Mouse (Mus musculus): ENCODE results near the gene Mta3. TPM values are rescaled to one million over a fixed set of nuclear protein-coding genes. Genes with fewer than 3 reads are reported as not detected.
"Not testable (repeated sequence)": the region's sequence is repeated elsewhere in the genome, so short reads cannot be mapped to it uniquely, and the experiment has no call there.

The Mta3 gene
- polyA plus RNA-seq, 1 experiment = 63.9 TPM

DNA sequence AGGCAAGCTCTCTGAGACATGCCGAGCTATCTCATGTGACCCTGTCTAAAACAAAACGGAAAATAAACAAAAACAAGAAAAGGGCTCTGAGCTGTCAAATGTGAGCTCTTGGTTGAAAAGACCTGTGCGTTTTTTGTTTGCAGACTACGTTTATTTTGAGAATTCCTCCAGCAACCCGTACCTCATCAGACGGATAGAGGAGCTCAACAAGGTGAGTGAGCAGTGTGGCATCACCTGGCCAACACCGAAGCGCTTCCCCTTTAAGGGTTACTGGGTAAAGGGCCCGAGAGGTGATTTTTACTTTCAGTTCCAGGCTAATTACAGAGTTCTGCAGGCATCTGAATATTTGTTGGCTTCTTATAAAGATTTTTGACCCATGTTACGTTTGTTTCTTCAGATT, 2.3 kb downstream of the Mta3 start:
- DNase-seq (ENCODE audit: extremely low spot score in 1 of 2, low spot score in 1 of 2) = no peak

DNA sequence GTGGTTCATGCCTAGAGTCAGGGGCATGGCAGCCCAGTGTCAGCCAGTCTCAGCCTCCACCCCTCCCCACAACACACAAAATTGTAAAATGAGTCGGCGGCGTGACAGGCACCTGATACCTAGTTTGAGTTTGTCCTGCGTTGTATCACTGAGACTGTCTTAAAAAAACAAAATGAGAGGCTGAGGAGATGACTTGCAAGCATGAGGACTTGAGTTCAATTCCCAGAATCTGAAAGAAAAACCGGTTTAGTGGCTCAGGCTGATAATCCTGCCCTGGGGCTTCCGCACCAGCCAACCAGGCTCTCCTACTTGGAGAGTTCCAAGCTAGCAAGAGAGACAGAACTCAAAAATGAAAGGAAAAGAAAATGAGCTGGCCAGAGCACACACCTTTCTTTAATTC, 2.9 kb downstream of the Mta3 start:
- no peak for DNase-seq (ENCODE audit: extremely low spot score in 1 of 2, low spot score in 1 of 2)

DNA sequence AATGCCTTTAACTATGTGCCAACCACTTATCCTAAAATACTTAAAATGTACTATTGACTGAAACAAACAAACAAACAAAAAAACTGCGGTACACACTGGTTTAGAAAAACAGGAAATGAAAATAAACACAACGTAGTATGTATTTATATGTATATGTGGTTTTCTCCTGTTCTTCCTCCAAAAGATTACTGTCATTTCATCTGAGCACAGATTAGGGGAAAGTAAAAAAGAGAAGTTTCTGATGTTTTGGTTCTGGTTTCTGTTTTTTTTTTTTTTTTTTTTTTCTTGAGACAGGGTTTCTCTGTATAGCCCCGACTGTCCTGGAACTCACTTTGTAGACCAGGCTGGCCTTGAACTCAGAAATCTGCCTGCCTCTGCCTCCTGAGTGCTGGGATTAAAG, 3.6 kb downstream of the Mta3 start:
- not testable (repeated sequence) for DNase-seq (ENCODE audit: extremely low spot score in 1 of 2, low spot score in 1 of 2)

DNA sequence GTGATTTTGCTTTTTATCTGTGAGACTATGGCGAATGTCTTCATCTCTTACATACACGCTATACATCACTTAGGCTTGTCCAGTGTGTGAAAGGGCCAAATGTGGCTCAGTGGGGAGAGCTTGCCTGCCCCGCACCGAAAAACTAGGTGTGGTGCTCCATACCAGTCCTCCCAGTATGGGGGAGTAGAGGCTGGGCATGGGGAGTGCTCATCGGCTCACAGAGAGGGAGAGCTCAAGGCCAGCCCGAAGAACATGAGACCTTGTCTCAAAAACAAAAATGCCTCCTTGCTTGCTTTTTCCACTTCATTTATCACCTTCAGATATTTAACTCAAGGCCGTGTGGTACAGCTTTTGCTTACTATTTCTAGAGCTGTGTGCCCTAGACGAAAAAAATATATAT, 4.7 kb downstream of the Mta3 start:
- no peak for DNase-seq (ENCODE audit: extremely low spot score in 1 of 2, low spot score in 1 of 2)

DNA sequence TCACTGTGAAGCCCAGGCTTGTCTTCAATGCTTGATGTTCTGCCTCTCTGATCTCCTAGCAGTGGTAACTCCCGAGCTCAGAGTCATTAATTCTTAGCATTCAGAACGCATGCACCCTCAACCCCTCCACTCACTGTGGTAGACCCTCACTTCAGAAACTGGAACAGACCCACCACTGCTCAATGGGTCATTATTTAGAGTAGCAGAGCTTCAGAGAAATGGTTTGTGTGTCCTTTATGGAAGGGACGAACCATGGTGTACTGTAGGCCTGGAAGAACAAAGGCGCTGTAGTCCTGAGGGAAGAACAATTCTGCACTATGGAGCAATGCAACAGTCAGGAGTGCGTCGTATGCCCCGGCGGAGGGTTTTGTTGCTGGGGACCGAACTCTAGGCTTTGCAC, 6.4 kb downstream of the Mta3 start:
- DNase-seq (ENCODE audit: extremely low spot score in 1 of 2, low spot score in 1 of 2) = no peak

DNA sequence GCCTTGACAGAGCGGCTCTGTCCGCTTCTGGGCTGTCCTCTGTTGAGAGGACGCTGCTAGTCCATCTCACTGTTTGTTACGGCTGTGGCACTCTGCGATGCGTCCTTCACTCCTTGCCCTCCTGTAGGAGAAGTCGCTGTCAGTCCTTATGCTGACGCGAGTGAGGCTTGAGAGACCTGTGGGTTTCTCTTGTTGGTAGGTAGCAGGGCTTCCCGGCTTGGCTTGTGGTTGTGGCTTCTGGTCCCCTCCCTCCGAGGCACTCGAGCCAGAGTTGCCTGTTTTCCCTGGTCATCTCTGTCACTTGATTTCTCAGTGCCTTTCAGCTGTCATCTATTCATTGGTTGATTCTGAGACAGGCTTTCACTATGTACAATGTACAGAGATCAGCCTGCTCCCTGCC, 14.5 kb downstream of the Mta3 start:
- DNase-seq (ENCODE audit: extremely low spot score in 1 of 2, low spot score in 1 of 2) = no peak

DNA sequence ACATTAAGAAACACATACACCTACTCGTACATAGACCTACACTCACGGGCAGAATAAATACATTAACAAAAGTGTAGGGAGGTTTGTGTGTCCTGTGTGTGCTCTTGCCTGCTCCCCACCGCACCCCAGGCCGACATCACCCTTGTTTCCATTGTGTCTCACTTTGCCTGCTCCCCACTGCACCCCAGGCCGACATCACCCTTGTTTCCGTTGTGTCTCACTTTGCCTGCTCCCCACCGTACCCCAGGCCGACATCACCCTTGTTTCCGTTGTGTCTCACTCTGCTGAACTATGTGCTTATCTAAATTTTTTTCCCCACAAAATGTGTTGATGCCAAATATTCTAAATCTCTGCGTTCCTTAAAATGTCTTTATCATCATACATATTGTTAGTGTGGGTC, 15.2 kb downstream of the Mta3 start:
- DNase-seq (ENCODE audit: extremely low spot score in 1 of 2, low spot score in 1 of 2) = no peak

DNA sequence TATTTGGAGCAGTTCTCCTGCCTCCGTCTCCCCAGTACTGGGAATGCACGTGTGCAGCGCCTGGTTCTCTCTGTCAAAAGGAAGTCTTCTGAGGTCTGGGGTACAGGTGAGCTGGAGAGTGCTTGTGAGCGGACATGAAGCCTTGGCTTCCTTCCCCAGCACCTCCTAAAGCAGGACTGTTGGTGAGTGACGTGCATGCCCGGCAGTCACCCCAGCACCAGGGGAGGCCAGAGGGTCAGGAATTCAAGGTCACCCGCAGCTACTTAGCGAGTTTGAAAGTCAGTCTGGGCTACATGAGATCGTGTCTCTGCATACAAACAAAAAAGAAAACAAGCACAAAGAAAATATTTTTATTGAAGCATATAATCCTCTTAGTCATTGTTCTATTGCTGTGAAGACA, 17.1 kb downstream of the Mta3 start:
- DNase-seq (ENCODE audit: extremely low spot score in 1 of 2, low spot score in 1 of 2) = no peak

DNA sequence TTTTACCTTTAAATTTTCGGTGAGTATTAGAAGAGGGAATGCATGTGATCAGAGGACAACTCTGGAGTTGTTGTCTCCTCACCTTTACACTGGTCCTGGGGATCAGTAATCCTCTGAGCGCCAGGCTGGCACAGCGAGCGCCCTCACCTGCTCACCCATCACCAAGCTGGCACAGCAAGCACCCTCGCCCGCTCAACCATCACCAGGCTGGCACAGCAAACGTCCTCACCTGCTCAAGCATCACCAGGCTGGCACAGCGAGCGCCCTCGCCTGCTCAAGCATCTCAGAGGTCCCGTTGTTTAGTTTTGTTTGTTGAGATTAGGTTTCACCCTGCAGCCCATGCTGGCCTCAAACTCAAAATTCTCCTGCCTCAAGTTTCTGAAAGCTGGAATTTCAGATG, 20.5 kb downstream of the Mta3 start:
- DNase-seq (ENCODE audit: extremely low spot score in 1 of 2, low spot score in 1 of 2) = no peak

DNA sequence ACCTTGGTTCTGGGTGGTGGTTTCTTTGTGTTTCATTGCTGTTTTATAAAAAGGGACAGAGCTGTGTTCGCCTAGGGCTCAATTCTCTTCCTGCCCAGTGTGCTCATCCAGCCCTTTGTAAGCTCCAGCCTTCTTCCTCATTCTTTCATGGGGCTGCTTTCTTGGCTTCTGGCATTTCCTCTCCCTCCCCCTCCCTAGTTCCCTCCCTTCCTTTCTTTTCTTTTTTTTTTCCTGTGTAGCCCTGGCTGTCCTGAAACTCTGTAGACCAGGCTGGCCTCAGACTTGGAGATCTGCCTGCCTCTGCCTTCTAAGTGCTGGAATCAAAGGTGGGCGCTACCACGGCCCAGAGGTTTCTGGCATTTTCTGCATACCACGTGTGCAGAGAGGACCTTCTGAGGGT, 21.7 kb downstream of the Mta3 start:
- no peak for DNase-seq (ENCODE audit: extremely low spot score in 1 of 2, low spot score in 1 of 2)

DNA sequence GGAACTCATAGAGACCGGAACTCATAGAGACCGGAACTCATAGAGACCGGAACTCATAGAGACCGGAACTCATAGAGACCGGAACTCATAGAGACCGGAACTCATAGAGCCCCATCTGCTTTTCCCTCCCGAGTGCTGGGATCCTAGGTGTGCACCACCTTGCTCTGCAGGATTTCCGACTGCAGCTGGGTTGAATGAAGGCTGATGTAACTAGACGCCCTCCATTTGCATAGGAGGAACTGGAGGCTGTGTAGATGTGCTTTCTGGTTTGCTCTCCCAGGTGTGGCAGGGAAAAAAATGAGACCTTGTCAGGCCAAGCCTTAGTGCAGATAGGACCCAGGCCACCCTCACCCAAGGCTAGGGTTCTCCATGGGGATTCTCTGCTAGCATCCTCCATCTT, 23.1 kb downstream of the Mta3 start:
- no peak for DNase-seq (ENCODE audit: extremely low spot score in 1 of 2, low spot score in 1 of 2)

DNA sequence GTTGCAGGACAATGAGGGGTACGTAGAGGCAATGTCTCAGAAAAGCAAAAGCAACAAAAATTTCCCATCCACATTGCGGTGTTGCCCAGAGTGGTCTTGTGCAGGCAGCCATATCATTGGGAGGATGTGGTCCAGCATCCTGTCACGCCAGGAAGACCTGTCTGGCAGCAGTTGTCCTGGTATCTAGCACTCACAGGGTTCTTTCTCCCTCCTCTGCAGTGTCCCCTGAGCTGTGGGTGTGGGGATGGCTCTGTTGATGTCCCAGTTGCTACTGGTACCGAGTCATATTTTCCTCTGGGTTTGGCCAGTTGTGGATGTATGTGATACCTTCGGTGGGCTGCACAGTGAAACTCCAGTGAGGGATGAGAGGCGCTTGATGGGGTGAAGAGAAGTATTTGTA, 24.2 kb downstream of the Mta3 start:
- DNase-seq (ENCODE audit: extremely low spot score in 1 of 2, low spot score in 1 of 2) = no peak

DNA sequence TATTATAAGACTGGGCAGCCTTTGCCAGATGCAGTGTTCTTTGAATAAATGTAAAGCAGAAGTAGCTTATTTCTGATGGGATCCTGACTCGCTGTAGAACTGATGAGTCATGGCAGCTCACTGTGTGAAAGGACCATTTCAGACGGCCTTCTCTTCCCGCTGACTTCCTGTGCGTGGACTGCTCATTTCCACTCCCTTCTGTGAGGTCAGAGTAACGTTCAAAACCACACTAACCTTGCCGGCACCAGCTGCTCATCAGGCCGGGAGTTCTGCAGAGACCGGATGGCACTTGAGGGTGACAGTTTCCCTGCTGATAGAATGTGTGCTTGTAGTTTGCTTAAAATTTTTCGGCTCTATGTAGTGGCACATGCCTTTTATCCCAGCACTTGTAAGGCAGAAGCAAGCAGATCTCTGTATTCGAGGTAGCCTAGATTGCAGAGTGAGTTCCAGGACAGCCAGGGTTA, 26.2 kb downstream of the Mta3 start:
- peak; percentile 19 to 65 for DNase-seq (ENCODE audit: extremely low spot score in 1 of 2, low spot score in 1 of 2)

DNA sequence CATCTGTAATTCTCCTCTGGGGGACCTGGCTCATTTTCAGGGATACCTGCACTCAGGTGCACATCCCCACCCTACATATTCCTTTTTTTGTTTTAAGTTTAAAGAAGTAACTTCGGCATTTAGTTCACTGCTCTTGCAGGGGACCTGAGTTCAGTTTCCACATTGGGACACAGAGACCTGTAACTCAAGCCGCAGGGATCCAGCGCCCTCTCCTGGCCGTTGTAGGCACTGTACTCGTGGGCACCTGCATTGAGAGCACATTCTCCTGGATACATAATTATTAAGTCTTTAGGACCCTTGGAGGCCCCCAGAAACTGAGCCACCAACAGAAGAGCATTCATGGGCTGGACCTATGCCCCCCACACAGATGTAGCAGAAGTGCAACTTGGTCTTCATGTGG, 26.8 kb downstream of the Mta3 start:
- peak in 1 of 2 experiments; percentile 54 for DNase-seq (ENCODE audit: extremely low spot score in 1 of 2, low spot score in 1 of 2)

DNA sequence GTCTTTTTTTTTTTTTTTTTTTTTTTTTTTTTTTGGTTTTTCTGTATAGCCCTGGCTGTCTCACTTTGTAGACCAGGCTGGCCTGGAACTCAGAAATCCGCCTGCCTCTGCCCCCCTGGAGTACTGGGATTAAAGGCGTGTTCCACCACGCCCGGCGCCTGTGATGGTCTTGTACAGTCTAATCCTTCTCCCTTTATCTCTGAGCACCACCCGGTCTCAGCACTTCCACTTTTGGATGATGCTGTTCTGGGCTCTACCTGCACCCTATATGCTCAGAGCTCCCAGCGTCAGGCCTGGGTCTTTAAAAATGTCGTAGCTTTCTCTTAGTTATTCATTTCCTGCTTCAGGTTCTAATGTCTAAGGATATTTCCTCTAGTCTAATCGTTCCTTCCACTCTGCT, 30.7 kb downstream of the Mta3 start:
- no peak for DNase-seq (ENCODE audit: extremely low spot score in 1 of 2, low spot score in 1 of 2)

DNA sequence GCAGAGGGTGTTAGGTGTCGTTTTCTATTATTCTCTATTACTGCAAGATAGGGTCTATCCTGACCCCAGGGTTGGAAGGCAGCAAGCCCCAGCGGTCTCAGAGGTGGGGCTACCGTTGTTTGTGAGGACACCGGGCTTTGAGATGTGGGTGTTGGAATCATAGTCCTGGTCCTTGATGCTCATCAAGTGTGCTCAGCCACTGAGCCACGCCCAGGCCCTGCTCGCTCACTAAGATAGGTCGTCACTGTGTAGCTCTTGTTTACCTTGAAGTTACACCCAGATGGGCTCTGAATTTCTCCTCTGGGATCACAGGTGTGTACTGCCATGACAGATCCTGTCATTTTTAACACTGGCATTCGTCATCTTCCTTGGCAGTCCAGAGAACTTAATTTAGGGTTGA, 31.8 kb downstream of the Mta3 start:
- no peak for DNase-seq (ENCODE audit: extremely low spot score in 1 of 2, low spot score in 1 of 2)

DNA sequence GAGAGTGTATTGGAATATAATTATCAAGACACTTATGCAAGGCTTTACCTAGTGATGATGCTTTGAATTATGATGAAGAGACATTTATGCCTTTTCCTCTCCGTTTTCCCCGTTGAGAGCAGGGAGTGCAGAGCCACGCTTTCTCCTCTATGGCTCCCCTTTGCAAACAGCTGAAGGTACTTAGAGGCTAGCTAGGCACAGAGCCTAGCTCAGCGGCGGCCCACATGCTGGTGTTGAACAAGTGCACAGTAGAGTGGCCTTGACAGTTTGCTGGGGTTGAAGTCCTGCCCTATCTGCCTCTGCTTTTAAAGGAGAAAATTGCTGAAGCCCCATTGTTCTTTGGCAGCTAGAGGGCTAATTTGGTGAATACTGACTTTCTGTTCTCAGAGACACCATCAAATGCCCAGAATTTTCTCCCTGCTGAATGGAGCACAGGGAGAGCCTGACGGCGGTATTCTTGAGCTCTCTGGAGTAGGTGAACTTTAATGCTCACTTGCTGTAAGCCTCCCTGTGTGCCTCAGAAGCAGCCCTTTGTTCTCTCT, 34.2 kb downstream of the Mta3 start:
- DNase-seq (ENCODE audit: extremely low spot score in 1 of 2, low spot score in 1 of 2) = no peak

DNA sequence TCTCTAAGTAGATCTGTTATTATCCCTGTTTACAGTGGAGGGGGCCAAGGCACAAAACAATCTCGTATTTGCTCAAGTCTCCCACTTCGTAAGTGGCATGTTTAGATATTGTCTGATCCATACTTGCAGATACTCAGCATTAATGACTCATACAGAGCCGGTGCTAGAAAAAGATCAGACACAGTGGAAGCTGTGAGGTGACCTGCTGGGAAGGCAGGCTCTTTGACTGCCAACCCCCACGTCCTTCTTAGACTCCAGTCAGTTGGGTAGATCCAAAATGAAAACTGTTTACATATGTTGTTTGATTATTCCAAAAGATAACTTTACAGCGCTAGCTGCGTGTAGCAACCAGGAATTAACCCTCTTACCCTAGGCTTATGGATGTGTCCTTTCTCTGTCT, 35.3 kb downstream of the Mta3 start:
- no peak for DNase-seq (ENCODE audit: extremely low spot score in 1 of 2, low spot score in 1 of 2)

DNA sequence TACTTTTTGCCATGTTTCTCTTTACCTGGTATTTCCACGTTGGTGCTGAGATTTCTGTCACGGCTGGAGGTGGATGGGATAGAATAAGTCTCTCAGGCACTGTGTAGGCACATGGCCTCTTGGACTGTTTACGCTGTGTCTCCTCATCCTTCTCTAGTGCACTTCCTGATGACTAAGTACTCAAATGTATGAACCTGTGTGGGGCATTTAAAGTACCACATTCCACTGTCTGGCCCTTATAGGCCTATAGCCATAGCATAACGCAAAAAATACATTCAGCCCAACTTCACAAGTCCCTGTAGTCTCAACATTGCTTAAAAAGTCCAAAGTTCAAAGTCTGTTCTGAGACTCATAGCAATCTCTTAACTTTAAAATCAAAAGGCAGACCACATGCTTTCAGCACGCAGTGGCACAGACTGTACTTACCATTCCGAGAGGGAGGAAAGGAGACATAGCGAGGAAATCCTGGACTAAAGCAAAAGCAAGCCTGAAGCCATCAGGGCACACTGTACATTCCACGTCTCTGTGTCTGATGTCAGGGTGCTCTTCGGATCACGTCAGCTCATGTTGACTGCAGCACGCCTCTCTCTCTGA, 38.4 kb downstream of the Mta3 start:
- no peak for DNase-seq (ENCODE audit: extremely low spot score in 1 of 2, low spot score in 1 of 2)

DNA sequence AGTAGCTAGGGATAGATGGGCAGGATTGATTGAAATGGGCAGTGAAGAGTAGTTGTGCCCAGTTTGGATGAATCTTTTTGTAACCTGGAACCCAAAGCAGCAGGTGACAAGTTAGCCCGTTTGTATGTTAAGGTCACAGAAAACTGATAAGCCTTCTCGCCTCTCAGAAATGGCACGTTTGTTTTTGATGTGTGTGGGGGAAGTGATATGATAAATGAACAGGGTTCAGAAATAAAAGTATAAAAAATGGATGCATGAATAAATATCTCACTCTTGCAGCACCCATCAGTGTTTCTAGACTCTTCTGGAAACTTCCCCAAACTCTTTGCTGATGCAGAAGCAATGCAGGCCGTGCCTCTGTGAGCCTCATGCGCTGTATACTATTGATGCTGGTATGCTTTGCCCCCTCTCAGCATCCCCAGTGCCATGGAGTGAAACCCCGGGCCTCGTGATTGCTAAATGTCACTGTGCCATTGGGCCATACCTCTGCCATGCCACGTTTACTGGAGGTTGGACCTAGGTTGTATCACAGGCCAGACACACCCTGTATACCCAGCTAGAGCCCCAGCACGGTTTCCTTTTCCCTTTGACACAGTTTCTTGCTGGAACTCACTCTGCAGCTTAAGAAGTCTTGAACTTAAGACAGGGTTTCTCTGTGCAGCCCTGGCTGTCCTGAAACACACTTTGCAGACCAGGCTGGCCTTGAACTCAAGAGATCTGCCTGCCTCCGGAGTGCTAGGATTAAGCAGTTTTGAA, 41.6 kb downstream of the Mta3 start:
- DNase-seq (ENCODE audit: extremely low spot score in 1 of 2, low spot score in 1 of 2) = no peak

DNA sequence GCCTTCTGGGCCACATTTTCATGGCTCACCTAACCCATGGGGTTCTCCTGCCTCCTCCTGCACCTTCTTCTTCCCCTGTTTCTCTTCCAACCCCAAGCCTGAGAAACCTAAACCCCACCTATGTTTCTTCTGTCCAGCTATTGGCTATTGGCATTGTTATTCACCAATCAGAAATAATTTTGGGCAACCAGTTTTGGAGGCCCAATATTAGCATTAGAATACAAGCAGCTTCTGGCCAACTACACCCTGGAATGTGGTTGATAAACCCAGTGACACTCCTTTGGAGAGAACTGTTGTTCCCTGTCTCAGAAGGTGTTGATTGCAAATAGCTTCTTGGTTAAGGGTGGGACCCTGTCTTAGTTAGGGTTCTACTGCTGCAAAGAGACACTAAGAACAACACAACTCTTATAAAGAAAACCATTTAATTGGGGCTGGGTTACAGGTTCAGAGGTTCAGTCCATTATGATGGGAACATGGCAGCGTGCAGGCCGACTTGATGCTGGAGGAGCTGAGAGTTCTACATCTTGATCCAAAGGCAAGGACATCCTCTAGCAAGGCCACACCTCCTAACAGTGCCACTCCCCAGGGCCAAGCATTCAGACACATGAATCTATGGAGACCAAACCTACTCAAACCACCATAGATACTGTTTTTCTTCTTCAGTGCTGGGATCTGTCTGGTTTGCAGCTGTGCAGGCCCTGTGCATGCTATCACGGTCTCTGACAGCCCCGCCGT, 44.4 kb downstream of the Mta3 start:
- no peak for DNase-seq (ENCODE audit: extremely low spot score in 1 of 2, low spot score in 1 of 2)
